Mouse (Mus musculus): ENCODE data around the gene Asb16.

Gene Asb16

DNA sequence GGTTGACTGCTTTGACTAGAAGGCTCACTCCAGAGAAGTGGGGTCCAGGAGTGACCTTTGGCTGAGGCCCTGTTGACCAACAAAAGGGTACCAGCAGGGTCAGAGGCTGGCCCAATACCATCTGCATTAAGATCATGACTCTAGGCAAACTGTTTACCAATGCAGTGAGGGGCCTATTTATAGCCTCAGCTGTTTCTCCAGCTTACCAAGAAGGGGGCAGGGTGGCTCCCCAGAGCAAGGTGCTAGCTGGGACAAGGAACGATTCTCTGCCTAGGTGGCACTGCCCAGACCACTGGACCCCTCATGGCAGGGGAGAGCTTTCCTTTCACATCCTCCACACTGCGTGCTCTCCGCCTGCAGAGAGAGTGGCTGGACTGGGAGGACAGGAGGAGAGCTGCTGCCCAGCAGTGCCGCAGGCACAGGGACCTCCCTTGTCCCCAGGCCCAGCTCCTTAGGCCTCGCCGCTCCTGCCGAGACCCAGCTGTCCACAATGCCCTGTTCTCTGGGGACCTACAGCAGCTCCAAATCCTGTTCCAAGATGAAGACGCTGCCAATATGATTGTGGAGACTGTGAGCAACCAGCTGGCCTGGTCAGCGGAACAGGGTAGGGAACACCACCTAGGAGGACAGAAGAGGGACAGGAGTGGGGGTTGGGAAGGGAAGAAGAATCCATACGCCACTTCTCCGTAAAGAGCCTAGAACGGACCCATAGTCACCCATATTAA lies at the start of gene Asb16:
TSS of gene Asb16 (plus strand) at position 224 of the 725 bp plus-strand sequence.
- in situ Hi-C loops (cut with MboI, MseI): no loop called here

DNA sequence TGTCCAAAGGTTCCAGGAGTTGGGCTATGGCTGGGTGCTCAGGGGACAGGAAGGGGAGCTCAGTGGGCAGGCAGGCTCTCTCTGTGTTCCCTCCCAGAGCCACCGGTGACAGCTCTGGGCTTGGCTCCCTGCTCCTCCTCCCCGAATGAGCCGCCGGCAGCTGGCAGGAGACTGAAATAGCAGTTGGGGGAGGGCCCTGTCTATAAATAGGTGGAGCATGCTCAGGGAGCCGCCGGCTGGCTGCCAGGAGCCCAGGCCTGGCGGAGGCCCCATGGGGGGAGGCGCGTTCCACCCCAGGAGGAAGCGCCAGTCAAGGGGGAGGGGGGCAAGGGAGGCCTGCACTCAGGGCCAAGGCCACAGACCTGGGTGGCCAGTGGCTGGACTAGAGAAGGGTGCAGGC lies 49.8 kb upstream of the Asb16 start:
- in situ Hi-C loops (cut with MboI, MseI): no loop called here

DNA sequence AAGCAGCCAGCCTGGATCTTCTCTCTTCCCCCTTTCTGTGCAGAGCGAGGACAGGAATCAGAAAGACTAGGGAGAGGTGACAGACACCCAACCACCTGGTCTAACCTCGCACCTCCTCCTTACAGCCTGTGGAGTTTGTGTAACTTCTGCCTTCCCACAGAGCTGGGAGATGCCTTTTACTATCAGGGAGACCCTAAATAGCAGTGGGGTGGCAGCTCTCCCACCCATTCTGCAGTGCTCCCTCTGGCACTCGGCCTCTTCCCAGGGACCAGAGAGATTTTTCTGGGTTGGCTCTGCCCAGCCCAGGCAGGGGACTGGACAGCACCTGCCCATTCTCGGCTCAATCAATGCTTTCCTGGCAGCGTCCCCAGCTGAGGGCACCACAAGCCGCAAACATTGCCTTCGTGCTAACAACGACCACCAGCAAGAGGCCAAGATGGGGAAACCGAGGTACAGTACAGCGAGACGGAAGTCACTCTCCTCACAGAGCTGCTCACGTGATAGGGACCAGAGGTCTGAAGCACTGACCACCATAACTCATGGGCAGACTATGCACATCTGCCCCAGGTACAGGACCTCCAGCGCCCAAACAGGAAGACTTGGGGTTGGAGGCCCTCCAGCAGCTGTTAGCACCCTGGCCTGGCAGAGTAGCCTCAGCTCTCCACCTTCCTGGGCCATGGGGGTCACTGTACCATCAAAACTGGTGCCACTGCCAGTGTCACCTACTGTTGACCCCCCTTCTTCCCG lies 49.1 kb upstream of the Asb16 start:
- in situ Hi-C loops (cut with MboI, MseI): no loop called here

DNA sequence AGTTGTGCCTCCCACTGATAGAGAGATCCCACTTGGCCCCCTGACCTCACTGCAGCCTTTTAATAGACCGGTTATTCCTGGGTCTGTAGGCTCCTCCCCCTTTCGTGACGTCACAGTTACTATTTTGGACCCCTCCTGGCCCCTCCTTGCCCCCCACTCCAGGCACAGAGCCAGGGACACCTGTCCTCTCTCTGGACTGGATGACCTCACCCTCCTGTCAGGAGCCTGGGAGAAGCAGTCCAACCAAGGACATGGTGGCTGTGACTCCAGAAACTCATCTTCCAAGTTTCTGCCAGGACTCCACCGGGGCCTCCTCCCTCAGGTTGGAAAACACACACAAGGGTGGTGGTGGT lies 48.6 kb upstream of the Asb16 start:
- in situ Hi-C loops (cut with MboI, MseI): no loop called here

DNA sequence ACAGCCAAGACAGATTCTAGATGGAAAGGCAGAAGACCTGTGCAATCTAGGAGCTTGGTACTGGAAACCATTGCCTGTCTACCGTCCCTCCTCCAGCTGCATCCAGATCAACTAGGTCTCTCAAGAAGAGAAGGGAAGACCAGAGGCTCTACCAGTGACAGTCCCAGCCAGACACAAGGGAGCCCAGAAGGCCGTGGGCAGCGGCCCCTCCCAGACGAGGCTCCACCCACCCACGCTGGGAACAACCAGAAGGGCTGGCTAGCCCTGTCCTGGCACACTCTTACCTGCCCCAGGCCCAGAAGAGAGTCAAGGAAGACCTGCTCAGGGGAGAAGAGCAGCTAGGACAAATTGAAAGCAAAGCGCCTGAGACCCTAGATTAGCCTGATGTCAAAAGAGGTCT lies 48.1 kb upstream of the Asb16 start:
- in situ Hi-C loops (cut with MboI, MseI): no loop called here

DNA sequence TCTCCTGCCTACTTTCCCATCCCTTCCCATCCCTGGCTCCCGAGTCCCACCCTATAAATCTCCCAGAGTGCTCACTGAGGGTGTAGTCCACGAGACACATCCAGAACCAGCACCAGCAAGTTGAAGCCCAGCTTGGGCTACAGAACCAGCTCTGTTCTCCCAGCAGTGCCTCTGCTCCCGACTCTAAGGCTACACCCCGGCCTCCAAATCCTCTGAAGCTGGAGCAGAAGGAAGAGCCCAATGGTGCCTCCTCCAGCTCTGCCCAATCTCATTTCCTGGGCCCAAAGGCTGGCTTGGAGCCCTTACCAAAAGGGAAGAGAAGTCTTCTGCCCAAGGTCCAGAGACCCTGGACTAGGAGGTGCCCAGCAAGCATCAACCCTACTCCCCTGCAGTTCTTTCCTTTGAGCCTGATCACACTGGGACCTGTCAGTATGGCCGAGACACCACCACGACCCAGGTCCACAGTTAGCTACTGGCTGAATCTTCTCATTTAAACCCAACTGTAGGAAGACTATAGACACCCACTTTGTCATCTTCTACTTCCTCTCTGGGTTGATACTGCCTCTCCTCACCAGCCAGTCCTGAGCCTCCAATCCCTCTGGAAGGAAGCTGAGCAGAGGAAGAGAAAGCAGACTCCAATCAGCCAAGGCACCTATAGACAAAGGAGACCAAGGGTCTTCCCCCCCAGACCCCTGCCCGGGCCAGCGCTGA lies 47.1 kb upstream of the Asb16 start:
- in situ Hi-C loops (cut with MboI, MseI): no loop called here

DNA sequence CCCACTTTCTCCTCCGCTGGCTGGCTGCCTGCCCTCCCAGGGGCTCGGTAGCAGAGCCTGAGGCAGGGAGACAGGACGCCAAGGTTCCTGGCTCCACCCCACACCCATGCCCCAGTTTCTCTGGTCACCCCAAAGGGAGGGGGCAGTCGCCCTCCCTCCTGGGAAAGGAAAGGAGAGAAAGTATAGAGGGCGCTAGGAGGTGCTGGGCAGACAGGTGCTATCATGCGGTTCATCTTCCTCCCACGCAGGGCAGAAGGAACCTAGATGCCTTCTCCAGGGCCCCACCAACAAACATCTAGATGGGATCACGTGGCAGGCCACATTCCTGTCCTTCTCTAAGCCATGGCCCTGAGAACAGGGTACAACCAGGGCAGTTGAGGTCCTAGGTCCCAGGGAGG lies 46.6 kb upstream of the Asb16 start:
- in situ Hi-C loops (cut with MboI, MseI): no loop called here

DNA sequence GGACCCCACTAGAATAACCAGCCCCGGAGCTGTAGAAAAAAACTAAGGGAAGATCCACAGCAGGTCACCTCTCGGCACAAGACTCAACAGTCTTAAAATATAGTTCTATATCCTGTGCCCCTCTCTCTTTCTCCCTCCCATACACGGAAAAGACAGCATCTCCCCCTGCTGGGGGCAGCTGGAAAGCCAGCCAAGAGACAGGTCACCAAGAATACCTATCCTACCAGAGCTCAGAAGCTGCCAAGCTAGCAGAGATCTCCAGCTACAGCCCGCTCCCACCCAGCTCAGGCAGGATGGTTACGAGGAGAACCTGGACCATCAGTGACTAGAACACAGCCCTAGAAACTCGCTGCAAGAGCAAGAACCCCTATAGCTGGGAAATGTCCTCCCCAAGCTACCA lies 45.4 kb upstream of the Asb16 start:
- in situ Hi-C loops (cut with MboI, MseI): no loop called here

DNA sequence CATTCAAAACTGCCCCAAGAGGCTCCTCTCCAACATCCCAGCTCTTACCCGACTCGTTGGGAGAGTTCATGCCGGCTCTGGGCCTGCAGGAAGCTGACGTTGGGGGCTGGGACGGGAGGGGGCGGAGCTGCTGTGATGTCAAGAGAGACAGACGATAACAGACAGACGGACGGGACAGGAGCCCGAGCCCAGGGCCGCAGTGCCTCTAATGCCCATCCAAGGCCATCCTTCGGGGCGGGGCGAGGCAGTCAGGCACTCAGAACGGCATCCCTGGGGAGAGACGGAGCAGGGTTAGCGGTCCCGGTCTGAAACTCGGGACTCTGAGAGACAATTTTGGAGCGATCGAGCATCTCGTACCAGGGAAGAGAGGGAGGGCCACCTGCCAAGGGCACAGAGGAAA lies 43.9 kb upstream of the Asb16 start:
- in situ Hi-C loops (cut with MboI, MseI): no loop called here

DNA sequence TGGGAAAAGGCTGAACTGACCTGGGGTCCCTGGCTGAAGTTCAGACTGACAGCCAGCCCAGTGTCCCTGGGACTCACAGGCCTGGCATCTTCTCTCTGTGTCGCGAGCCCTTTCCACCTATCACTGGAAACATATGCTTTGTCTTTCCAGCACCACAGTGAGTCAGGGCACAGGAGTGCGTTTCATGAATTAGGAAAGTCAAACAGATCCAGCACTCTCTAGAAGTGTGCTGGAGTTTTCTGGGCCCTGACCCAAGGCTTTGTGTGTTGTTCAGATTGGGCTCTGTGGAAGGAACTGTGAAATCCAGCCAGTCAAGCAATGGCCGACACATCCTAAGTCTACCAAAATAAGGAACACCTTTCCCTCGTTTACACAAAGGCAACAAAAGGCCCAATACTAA lies 43.3 kb upstream of the Asb16 start:
- in situ Hi-C loops (cut with MboI, MseI): no loop called here

DNA sequence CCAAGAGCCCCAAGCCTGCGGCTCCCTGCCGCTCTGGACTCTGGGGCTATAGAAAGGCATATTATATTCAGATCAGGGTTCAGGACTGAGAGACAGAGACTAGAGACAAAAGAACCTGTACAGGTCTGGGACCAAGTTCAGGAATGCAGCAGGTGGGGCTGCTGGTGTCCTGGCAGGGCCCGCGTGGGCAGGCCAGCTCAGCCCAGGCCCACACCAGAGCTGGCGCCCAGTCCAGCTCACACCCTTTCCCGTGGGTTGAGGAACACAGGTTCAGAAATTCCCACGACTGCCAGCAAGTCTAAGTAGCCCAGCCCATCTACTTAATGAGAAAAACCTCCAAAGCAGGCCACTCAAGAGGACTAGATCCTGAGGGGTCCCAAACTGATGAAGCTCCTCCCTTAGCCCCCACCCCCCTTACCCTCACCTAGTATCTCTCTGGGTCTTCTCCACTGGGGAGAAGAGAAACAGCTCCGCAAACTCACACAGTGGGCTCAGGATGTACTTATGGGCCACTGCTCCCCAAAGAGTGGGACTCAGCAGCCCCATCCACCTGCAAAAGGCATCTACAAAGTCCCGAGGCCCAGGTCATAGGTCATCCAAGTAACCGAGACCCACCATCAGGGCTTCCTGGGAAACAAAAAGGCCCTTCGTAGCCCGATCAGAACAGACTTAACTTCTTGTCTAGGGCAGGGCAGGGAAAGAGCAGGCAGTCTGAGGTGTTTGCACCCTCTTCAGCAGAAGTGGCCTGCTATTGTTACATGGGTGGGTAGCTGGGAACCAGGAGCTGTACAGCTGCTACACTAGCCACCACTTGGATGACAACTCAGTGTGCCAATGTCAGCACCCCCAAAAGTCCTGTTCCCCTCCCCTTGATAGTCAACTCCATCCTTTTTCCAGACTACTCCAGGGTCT lies 42.2 kb upstream of the Asb16 start:
- in situ Hi-C loops (cut with MboI, MseI): no loop called here

DNA sequence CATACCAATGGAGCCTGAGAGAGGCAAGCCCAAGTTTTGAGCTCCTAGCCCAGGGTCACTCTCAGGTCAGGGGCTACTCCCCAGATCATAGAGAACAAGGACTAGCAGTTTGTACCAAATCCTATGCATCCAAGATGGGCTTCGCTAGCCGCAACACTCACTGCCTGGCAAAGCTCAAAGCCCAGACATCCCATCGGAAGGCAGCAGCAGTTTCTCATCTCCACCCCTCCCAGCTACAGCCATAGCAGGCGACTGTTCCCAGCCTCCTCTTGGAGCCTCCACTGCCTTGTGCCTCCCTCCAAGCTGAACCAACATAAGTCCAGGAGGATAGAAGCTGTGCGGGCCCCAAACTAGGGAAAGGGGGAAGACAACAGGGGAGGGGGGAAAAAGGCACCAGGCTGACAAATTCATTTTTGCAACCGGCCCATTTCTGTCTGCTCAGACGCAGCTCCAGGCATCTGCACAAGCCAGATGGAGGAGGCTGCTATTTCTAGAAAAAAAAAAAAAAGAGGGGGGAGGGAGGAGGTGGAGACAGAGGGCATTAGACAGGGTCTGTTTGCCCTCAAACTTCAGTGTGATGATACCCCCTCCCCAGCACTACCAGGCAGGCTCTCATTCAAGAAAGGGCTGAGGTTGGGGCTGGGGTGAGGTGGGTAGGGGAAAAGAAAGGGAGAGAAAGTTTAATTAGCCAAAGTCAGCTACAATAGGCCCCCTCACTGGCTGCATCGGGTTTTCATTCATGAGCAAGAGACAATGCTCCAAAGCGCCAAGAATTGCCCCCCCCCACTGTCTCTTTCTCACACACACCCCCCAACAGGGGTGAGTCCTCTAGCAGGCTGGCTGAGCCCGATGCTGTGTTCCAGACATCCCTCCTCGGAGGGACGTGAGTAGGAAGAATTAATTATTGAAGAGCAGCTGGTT lies 41.0 kb upstream of the Asb16 start:
- in situ Hi-C loops (cut with MboI, MseI): no loop called here

DNA sequence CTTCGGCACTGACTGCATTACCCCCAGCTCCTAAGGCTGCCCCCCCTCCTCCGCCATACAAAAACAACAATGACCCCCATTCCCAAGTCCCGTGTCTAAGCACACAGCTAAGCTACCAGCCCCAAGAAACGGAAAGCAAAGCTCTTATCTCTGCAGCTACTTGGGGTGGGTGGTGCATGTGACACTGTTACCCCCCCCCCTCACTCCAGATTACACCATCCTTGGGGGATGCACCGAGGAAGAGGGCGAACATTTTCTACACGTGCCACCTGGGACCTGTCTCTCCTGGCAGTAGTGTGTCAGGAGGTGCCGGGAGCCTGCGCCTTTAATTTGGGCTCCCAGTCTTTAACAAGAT lies 40.4 kb upstream of the Asb16 start:
- in situ Hi-C loops (cut with MboI, MseI): no loop called here

DNA sequence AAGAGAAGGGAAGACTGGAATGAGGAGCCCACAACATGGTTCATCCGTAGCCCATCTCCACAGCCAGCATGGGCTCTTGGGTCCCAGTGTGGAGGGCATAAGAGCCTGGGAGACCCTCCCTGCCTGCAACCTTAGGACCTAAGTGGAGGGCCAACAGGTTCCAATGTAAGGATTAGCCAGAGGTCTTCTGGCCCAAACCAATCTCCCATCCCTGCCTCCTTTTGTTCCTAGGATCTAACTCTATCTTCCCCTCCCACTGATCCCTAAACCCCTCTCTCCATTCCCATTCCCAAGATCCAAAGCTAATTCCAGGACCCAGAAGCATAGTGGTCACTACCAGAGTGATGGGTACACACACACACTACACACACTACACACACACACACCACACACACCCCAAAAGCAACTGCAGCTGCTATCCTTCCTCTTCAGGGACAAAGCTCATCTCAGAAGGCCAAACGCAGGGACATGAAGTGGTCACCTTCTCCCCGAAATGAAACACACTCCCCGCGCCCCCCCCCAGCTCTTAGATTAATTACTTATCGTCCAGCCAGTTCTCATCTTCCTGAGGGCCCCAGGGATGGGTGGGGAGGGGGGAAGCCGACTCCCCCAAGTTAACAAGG lies 39.8 kb upstream of the Asb16 start:
- in situ Hi-C loops (cut with MboI, MseI): no loop called here

DNA sequence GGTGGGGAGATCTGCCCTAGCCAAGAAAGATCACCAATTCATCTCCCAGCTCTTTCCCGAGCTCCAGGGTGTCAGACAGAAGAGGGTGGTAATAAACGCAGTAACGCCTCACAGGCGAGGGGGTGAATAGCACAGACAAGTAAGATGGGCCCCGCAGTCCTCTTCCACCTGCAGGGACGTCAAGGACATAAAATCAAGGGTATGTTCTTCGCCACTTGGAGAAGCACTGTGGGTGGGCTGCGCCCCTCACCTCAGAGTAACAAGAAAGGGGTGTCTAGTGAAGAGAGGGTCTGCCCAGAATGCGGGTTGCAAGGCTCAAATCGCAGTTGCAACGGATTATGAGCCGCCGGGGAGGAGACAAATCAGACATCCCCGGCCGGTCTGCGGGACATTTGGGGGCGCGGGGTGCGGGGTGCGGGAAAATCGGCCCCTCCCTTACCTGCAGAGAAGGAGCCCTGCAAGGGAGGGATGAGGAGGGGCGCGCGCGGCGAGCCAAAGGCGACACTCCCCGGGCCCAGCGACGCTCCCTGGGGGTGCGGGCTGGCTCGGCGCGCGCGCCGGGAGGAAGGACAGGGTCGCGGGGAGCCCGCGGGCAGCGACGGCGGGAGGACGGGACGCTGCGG lies 39.1 kb upstream of the Asb16 start:
- in situ Hi-C loops (cut with MboI, MseI): no loop called here

DNA sequence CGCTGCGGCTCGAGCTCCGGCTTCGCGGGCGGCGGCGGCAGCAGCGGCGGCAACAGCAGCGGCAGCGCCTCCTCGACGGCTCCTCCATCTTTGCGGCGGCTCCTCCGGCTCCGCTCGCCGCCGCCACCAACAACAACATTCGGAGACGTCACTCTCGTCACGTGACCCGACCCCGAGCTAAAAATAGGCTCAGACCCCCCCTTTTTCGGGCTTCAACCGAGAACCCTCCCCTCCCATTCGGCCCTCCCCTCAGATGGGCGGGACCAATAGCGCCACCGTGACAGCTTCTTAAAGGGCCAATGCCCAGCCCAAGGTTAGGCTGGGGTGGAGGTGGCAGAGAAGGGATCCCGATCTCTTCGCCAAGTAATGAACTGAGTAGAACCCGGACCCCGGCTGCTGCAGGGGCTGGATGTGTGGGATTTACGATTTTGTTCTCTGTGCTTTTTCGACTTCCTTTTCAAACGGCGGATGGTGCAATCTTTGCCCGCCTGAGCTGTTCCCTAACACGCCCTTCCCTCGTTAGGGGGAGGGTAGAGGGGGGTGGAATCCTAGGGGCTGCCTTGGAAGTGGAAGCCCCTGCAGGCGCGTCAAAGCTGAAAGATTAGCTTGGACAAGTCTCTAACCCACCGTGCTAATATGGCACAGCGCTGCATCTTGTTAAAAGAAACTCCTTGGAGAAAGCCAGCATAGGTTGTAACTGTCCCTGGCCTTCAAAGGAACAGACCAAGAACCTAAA lies 38.4 kb upstream of the Asb16 start, which contains the start of gene Hdac5:
TSS of gene Hdac5 (minus strand) at position 161 of the 736 bp plus-strand sequence.
- in situ Hi-C loops (cut with MboI, MseI): no loop called here

DNA sequence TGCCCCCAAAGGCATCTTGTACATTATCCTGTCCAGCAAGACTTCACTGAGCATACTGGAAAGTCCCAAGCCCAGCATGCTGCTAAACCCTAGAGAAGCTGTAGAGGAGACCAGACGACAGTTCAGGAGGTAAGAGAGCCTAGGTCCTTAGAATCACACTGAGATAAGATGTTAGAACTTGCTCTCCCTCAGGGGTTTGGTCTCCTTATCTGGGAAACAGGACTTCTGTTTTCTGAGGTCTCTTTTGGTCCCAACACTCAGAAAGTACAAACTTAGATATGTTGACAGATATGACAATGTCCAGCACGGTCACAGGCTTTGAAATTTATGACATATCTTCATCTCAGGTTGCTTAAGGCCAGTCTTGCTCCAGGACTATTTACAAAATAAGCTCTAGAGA lies 32.5 kb upstream of the Asb16 start:
- in situ Hi-C loops (cut with MboI, MseI): no loop called here

DNA sequence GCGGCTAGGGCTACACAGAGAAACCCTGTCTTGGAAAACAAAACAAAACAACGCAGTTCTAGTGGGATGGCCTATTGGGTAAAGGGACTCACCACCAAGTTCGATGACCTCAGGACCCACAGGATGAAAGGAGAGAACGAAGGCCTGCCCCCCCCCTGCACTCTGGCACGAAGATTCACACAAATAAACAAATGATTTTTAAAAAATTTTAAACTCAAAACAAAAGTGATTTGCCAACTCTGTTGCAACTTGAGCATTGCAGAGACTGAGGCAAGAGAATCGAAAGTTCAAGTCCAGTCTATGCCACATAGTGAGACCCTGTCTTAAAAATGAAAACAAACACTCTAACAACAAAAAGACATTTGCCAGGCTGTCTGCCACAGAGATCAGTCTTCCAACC lies 27.9 kb upstream of the Asb16 start:
- in situ Hi-C loops (cut with MboI, MseI): no loop called here

DNA sequence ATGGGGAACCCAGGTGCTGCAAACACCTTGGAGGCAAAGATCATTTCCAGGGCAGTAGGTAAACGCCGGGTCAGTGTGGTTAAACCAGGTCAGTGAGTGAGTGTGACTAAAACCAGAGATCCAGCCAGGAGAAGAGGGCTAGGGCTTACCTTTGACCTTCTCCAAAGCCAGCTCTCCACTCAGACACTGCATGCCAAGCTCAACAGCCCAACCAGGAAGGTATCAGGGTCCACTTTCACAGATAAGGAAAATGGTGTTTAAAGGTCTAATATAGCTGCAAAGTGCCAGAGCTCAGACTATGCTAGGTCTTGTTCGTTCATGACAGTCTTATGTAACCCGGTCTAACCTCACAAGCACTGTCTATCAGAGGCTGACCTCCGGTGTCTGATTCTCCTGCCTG lies 27.3 kb upstream of the Asb16 start:
- in situ Hi-C loops (cut with MboI, MseI): no loop called here
